ENCODE assay signal across 8 mouse cellular contexts in genomic region chr12:84361555-84362489, GRCm38 (mm10). TPM values are rescaled to one million over a fixed set of nuclear protein-coding genes. Genes with fewer than 3 reads are reported as not detected.
DNase-seq lines count a peak whose midpoint lies in the region; ATAC-seq and TF ChIP-seq lines count a peak whose summit lies in the region.

Coq6 (plus strand) TSS chr12:84361657.
Fam161b (minus strand) TSS chr12:84361833.

- no peak for TF ChIP-seq CTCF in Patski (IDR thresholded peaks at IDR 0.05)

- in situ Hi-C loops in Patski (cut with MboI; ENCODE audit: low pct_unique_long_range_greater_than_20kb): loop anchor here (5.0 kb wide), 1 partner anchor 45 kb away; the partner anchor contains the start of genes Bbof1 and Entpd5

- H3K9ac ChIP-seq in hindbrain, embryonic 13.5 days: peak within 1 kb of the TSS; percentile 90

- peak; percentile 95 for ATAC-seq in Patski
- ATAC-seq in hindbrain, embryonic 13.5 days (ENCODE audit: low FRiP score): peak; percentile 99

- peaks cover 33% of the 10 kb centered on the region for H3K4me1 ChIP-seq in hindbrain, embryonic 13.5 days (replicated peaks)

- peak within 1 kb of the TSS; percentile 98 for H3K4me3 ChIP-seq in hindbrain, embryonic 13.5 days

- H3K9me3 ChIP-seq in hindbrain, embryonic 13.5 days: no peaks in the 10 kb centered on the region

- POLR2A ChIA-PET in Patski (lab: Charles Lee): no interaction called here

- WGBS in hindbrain, embryonic 13.5 days: under 1% methylated on average over 51 of the region's 51 CpGs

- DNase-seq in Patski (ENCODE audit: low read depth, low spot score): peak; percentile 89
- peak; percentile 94 to 95 for DNase-seq in cerebellum, postnatal 14 days
- peak; percentile 93 for DNase-seq in frontal cortex, postnatal 14 days (ENCODE audit: low spot score in 2 of 2)
- DNase-seq in layer of hippocampus, postnatal 25 days (ENCODE audit: extremely low spot score in 1 of 2, low spot score in 1 of 2): peak; percentile 81 to 84
- peak; percentile 98 for DNase-seq in lung, postnatal 25 days (ENCODE audit: low spot score)
- peak; percentile 99 for DNase-seq in retina, embryonic 14.5 days (ENCODE audit: low spot score)
- DNase-seq in thymus, postnatal 4 days: peak; percentile 93

- peaks cover 10% of the 10 kb centered on the region for H3K36me3 ChIP-seq in hindbrain, embryonic 13.5 days

- H3K27me3 ChIP-seq in Patski: no peaks in the 10 kb centered on the region
- H3K27me3 ChIP-seq in hindbrain, embryonic 13.5 days: no peaks in the 10 kb centered on the region

- H3K4me2 ChIP-seq in hindbrain, embryonic 13.5 days: peak within 1 kb of the TSS; percentile 87

- CTCF ChIA-PET in Patski (lab: Charles Lee): no interaction called here

- H3K27ac ChIP-seq in hindbrain, embryonic 13.5 days: peak within 1 kb of the TSS; percentile 77

RNA-seq across cellular contexts. Expression of gene Coq6, which starts in this region (rescaled TPM):
- polyA plus RNA-seq in Patski (2021): 44.5 TPM
- 41.0 and 42.3 TPM in 2 replicates for polyA plus RNA-seq in hindbrain, embryonic 13.5 days (2015; fragmentation: Nextera tagmentation; extraction: Ambion mirVana)
- 10 to 100 TPM; 26.4 to 28.7 TPM for total RNA-seq in layer of hippocampus, postnatal 25 days (2021)

RNA-seq across cellular contexts. Expression of gene Fam161b, which starts in this region (rescaled TPM):
- 5.5 TPM for polyA plus RNA-seq in Patski (2021)
- polyA plus RNA-seq in hindbrain, embryonic 13.5 days (2015; fragmentation: Nextera tagmentation; extraction: Ambion mirVana): 17.9 and 19.1 TPM in 2 replicates
- 10 to 100 TPM in 1 of 2 experiments, 1 to 10 TPM in 1; 9.5 to 10.8 TPM for total RNA-seq in layer of hippocampus, postnatal 25 days (2021)

Comparison
In these comparisons a context has a peak if more than half of its experiments do, and no peak if none do; other contexts are left out.
1. Peak in every context shown above with its lines: DNase-seq, ATAC-seq, H3K4me3 ChIP-seq and H3K27ac ChIP-seq.